Mouse (Mus musculus): ENCODE measurements around the gene Itpr2. TPM values are rescaled to one million over a fixed set of nuclear protein-coding genes. Genes with fewer than 3 reads are reported as not detected.

Gene Itpr2
- total RNA-seq, 2 experiments from 2014 or later: 11.9 to 17.1 TPM

Other genes with a start within 250 kb of the Itpr2 start
- gene Fgfr1op2, start 75.0 kb upstream of the Itpr2 start, total RNA-seq (2021): 100 to 1,000 TPM in 1 of 2 experiments, 10 to 100 TPM in 1; 98.7 to 113 TPM
- gene Ints13, start 75.6 kb upstream of the Itpr2 start, total RNA-seq (2021): 10 to 100 TPM; 26.8 to 43.6 TPM
- 10 to 100 TPM; 39.1 to 43.6 TPM for gene Med21, start 140.3 kb upstream of the Itpr2 start, total RNA-seq (2021)
- gene Tm7sf3, start 140.6 kb upstream of the Itpr2 start, total RNA-seq (2021): 10 to 100 TPM; 27.2 to 31.5 TPM
- gene Stk38l, start 222.8 kb upstream of the Itpr2 start, total RNA-seq (2021): 10 to 100 TPM; 23.3 to 23.9 TPM

Data from left cerebral cortex, postnatal 36 days (tissue).